Mouse (Mus musculus): Measurements from ENCODE around the gene Dlk1.
A peak's percentile ranks its signal among the peaks of the same experiment; 100 is the strongest.
"Not testable (repeated sequence)": the region's sequence is repeated elsewhere in the genome, so short reads cannot be mapped to it uniquely, and the experiment has no call there.

The Dlk1 gene

DNA sequence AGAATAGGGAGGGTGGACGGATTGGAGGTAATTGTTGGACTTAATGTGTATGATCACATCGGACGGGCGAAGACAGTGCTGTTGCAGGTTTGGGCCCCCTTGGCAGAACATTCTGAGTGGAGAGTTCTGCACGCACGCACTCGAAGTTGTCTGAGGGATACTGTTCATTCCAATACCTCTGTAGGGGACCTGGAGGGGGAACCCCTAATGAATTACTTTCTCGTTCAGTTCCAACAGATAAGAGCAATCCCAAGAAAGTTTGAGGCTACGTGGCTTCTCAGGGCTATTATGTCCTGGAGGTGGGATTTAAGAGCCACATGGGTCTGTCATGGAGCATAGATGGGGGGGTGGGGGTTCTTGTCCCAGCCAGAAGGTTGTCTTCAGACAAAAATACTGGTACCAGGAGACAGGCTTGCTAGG lies 21.6 kb downstream of the Dlk1 start:
- DNase-seq (ENCODE audit: low spot score in 2 of 2) = no peak

DNA sequence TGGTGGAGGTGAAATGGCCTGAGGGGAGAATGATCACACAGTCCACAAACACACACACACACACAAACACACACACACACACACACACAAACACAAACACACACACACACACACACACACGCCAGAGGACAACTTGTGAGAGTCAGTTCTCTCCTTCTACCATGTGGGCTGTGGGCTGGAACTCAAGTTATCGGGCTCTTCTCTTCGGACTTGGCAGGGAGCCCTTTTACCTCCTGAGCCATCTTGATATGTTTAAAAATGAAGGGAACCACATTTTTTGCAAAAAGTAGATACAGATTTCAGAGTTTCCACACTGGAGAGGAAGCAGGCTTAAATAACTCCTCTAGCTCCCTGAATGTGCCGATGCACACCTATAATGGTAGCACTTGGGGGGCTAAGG lies 22.9 kb downstream of the Dlk1 start:
- DNase-seq (ENCODE audit: low spot score in 2 of 2) = no peak

DNA sequence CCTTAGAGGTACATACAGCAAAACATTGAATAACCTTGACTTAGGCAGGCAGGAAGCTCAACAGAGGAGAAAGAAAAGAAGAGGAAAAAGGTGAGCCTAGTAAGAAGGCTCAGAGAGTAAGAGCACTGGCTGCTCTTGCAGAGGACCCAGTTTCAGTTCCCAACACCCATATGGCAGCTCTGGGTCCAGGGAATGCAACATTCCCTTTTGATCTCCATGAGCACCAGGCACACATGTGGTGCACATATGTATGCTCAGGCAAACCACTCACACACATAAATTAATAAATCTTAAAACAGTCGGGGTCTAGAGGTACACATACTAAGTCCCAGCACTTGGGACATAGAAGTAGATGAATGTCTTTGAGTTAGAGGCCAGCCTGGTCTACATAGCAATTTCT lies 33.9 kb downstream of the Dlk1 start:
- not testable (repeated sequence) for DNase-seq (ENCODE audit: low spot score in 2 of 2)

DNA sequence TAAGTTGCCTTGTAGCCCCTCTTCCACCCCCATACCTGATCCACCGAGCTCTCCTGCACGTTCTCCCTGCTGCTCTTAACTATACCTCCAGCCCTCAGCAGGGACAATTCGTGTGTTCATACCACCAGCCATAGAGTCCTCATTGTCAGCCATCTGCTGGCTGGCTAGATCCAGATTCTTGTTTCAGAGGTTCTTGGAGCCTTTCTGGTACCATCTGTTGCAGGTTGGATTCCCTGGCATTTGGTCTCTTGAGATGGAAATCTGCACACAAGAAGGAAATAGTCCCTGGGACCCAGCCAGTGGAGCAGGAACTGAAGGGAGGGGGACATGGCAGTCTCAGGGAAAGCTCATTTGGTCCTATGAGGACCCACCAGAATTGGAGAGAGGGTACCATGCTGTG lies 39.1 kb downstream of the Dlk1 start:
- peak in 1 of 2 experiments; percentile 61 for DNase-seq (ENCODE audit: low spot score in 2 of 2)

DNA sequence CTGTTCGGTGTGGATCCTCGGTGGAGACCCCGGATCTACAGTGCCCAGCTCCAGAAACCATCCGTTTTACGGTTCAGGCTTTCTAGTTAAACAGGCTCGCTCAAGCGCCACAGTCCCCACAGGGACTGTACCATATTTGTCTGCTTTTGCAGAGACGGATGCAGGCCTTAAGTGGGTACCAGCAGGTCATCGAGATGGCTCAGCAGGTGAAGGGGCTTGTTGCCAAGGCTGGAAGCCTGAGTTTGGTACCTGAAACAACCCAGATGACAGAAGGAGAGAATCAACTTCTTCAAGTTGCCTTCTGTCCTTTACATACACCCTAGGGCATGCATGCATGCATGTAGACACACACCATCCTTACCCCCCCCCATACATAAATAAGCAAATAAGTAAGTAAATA lies 40.8 kb downstream of the Dlk1 start:
- no peak for DNase-seq (ENCODE audit: low spot score in 2 of 2)

DNA sequence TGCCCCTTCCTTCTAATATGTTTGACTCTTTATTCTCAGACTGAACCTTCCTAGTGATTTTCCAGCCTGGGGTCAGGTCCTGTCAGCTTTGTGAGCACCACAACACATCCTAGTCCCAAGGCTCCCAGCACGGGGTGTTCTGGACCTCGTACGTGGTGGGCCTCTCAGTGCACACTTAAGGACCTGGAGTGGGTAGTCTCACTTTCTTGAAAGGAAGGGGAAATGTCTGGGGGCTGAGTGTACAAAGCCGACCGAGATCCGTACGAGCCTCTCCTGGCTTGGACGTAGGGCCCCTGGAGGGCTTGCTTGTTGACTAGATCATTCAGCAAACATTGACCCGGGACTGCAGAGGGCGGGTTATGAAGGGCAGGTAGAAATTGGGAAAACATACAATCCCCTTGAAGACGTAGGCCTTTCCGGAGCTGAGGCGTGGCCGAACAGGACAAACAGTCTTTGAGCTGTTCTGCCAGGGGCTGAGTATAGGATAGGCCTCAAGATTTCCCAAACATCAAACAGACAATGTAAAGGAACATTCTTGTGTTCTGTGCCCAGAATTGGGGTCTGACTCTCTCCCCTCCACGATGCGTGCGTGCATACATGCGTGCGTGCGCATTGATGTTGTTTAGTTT lies 42.5 kb downstream of the Dlk1 start:
- DNase-seq (ENCODE audit: low spot score in 2 of 2) = no peak

DNA sequence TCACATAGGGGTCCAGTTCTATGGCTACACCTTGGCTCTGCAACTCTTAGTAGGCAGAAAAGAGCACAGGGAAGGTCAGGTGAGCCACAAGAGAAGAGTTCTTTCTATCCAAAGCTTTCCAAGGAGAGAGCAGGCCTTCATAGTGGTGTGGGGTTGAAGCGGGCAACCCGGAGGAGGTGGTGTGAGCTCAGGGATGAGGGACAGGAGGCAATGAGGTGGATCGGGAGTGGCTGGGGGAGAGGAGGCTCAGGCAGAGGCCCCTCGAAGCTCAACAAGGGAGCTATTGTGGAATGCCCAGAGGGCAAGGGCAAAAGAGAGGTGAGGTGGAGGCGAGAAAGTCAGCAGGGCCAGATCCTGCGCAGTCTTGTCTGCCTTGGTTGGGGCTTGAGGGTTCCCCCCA lies 43.8 kb downstream of the Dlk1 start:
- no peak for DNase-seq (ENCODE audit: low spot score in 2 of 2)

DNA sequence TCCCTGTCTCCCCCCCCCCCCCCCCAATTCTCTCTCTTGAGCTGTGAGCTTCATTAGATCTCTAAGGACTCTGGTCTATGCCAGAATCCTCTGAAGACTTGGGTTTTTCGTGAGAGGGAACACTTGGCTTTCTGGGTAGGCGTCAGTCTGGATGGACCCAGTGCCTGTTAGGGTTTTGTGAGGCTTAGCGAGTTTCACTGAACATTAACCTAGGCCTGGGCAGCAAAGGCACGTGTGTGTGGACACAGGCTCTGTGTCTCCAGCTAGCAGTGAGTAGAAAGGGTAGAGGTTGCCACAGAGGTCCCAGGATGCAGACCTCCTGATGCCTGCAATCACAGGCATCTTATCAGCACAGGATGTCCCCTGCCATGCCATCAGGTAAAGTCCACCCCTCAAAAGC lies 48.4 kb downstream of the Dlk1 start:
- DNase-seq (ENCODE audit: low spot score in 2 of 2) = no peak

DNA sequence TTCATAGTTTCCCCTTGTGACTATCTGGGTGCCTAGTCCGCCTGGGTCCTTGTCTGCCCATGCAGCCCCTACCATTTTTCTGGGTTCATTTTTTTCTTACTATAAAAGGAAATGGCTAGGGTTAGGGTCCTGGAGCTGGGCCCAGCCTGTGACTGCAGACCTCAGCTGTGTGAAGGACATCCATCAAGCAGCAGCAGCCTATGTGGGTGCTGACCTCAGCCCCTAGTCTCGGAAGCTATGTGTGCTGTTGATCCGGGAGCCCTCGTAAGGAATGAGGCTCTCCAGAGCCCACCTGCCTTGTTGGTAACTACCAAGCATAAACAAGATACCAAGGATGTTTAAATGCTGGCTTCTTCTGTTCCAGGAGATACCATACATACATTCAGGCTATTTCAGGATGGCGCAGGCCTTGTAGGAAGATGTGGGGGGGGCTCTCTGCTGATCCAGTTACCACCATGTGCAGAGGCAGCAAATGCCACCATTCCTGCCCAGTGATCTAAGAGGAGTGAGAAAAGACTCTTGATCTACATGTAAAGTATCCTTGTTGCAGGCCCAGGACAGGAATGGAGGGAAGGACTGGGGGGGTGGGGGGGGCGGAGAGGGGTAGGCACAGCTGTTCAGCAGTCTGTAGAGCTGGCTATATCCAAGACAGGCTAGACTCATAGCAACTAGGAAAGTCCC lies 49.9 kb downstream of the Dlk1 start:
- no peak for DNase-seq (ENCODE audit: low spot score in 2 of 2)

DNA sequence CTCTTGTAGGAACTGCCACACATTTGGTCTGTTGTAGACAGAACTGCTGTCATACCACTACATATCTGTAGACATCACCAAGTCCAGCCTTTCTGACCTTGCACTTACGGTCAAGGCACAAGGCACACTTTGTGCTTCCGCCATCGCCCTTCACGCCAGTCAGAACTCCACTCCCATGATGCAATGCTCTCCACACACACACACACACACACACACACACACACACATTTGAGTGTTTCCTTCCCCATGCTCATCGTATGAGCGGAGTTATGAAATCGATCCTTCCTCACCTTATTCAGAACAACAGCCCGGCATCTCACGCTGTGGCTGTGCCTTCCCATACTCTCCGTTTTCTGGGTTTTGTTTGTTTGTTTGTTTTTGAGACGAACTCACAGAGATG lies 55.1 kb downstream of the Dlk1 start:
- no peak for DNase-seq (ENCODE audit: low spot score in 2 of 2)

DNA sequence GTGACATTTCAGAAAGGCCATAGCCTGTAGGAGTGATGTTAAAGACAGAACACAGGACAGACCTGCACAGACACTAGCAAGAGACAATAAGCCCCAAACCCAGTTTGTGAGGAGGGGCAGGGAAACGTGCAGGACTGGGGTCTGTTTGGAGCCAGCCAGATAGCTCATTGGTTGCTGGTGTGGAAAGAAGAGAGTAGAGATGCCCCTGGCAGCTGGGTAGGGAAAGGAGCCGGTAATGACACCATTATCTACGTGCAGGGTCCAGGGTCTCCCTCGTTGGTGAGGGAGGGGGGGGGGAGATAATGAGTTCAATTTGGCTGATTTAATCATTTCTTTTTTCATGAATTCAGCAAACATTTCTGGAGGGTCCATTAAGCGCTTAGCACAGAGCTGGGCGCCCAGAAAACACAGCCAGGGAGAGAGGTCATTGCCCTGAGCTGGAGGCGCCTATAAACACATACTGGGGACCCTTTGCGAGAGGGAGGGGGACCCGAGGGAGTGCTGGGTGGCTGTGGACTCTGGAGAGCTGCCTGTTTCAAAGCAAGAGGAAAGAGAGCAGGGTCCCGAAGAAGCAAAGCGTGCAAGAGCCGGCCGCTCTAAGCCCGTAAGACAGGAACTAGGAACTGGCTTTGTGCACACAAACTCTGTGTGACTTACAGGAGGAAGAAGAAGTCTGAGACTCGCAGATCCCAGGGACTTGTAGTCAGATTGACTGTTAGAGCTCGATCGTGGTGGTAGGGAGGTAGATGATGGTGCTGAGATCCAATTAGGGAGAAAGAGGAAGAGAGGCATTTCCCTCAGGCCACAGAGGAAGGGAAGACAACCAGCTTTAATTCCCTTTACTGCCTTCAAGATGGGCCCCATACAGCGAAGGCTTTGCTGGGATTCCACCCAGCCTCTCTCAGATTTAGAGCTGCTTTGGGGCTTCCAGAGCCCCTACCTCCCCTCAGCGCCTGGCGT lies 56.2 kb downstream of the Dlk1 start:
- DNase-seq (ENCODE audit: low spot score in 2 of 2) = no peak

DNA sequence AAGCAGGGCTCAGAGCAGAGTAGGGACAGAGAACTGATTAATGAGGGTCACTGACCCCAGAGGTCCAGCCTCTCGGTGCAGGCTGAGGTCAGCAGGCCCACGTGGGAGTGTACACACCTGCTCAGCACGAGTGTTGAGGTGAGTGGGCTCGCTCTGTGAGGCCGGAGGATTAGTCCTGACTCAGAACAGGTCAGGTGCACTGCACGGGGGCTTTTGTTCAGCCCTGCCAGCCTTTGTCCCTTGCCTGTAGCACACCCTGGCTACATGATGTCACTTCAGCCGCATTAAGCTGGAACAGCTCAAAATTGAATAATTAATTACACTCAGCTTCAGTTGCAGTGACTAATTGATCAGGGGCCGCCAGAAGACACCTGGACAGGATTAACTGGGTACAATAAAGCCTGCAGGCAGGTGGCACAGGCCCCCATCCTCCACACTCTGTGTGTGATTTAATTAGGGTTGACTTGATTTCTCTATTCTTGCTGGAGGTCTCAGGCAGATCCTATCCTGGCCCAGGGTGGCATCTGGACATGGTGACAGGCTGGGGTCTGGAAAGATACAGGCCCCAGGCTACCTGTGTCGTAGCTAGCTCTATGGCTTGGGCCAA lies 57.0 kb downstream of the Dlk1 start:
- no peak for DNase-seq (ENCODE audit: low spot score in 2 of 2)

DNA sequence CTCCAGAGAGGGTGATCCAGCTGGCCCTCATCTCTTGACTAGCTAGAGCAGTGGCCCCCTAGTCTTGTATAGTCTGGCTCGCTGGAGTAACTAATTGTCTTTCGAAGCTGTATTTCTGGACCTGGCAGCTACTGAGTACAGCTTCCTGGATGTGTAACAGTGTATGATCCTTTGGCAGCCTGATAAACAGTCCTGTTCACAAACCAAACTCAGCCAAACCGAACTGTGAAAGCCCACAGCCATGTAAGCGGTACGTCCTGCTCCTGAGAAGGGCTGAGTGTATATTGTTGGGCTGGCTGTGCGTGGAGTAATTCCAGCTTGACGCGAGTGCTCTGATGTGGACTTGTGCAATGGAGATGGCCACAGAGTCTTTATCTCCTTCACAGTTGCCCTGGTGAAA lies 57.6 kb downstream of the Dlk1 start:
- DNase-seq (ENCODE audit: low spot score in 2 of 2) = no peak

DNA sequence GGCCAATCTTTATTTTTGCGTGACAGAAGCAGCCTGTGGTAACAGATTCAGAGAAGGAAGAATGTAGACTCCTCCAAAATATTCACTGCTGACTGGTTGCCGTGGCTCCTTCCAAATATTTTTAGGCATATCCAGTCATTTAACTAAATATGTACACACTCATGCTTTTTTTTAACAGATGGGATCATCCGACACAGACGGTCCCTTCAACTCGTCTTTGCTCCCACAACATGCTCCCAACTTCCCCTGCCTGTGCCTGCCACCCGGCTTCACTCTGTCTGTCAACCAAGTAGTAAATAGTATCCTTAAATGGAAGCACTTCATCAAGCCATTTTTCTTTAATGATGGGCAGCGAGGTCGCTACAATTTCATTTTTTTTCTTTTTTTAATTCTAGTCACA lies 58.8 kb downstream of the Dlk1 start:
- DNase-seq (ENCODE audit: low spot score in 2 of 2) = peak in 1 of 2 experiments; percentile 11

DNA sequence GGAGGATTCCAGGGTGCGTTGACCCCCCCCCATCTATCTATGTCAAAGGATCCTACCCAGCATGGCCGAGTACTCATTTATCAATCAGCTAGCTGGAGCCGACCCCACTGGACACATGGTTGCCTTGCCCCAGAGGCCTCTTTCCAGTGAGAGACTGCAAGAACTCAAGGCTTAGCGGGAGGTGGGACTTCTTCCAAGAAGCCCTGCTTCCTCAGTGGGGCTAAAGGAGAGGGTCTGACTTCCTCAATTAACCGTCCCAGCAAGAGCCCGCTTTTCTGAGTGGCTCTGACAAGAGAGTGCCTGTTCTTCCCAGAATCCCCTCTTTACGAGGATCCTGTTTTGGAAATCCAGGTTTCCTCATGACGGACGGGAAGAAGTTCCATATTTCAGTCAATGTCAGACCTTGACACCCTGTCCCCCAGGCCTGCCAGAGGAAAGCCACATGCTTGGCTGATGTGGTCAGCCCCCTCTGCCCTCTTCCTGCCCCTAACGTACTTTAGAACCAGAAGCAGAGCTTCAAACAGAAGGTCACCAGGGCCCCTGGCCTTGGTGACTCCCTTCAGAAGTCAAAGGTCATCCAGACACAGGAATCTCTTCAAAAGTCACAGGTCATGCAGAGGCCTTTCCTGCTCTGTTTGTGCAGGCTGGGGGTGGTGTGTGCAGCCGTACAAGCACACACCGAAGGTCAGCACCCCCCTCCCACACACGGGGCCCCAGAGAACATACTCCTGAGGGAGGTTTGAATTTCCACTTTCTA lies 59.7 kb downstream of the Dlk1 start:
- DNase-seq (ENCODE audit: low spot score in 2 of 2) = no peak

Data from left cerebral cortex, adult 9 months (tissue).